Mouse (Mus musculus) hindbrain, embryonic 15.5 days (tissue): ENCODE results near the gene Fam162a. TPM values are rescaled to one million over a fixed set of nuclear protein-coding genes. Genes with fewer than 3 reads are reported as not detected.
"Not testable (repeated sequence)": the region's sequence is repeated elsewhere in the genome, so short reads cannot be mapped to it uniquely, and the experiment has no call there.

Experiments used
- ATAC-seq: fragments of 200-750 bp; cut with Nextera tagmentation; 2 replicates; pipeline ENCODE4 v1.8.0; 2017; ENCODE audit warnings: low read depth, moderate number of reproducible peaks, moderate TSS enrichment; ENCODE audit not compliant: low FRiP score
- H3K27ac ChIP-seq: fragments of 300-500 bp; sonication (generic); replicated peaks from 2 replicates; pipeline ENCODE4 v1.5.1; 2015; ENCODE audit warnings: mild to moderate bottlenecking, inconsistent platforms
- H3K27me3 ChIP-seq: fragments of 300-500 bp; sonication (generic); 2 replicates; pipeline ENCODE4 v1.6.1; 2015; ENCODE audit warnings: control low read depth, inconsistent platforms
- H3K36me3 ChIP-seq: fragments of 300-500 bp; sonication (generic); 2 replicates; pipeline ENCODE4 v1.6.1; 2015; ENCODE audit warnings: control low read depth, inconsistent platforms
- H3K4me1 ChIP-seq: fragments of 300-500 bp; sonication (generic); replicated peaks from 2 replicates; pipeline ENCODE4 v1.6.1; 2015; ENCODE audit warnings: control low read depth, inconsistent platforms
- H3K4me2 ChIP-seq: fragments of 300-500 bp; sonication (generic); 2 replicates; pipeline ENCODE4 v1.6.1; 2015; ENCODE audit warnings: moderate library complexity, mild to moderate bottlenecking, inconsistent platforms
- H3K4me3 ChIP-seq: fragments of 300-500 bp; sonication (generic); 2 replicates; pipeline ENCODE4 v1.5.1; 2015; ENCODE audit warnings: mild to moderate bottlenecking, inconsistent platforms
- H3K9ac ChIP-seq: fragments of 300-500 bp; sonication (generic); 2 replicates; pipeline ENCODE4 v1.6.1; 2015; ENCODE audit warnings: inconsistent platforms
- H3K9me3 ChIP-seq: fragments of 300-500 bp; sonication (generic); 2 replicates; pipeline ENCODE4 v1.6.1; 2016; ENCODE audit warnings: control low read depth, inconsistent platforms
- WGBS: fragments of 180-500 bp; shearing (Covaris S2); methylation state at CpG from one replicate; pipeline ENCODE4 v1.1.7; 2015; 5-methylcytosine and 5-hydroxymethylcytosine counted together
- polyA plus RNA-seq: library from polyadenylated mRNA; unstranded; fragments of >200 nt; fragmentation: Nextera tagmentation; extraction: Ambion mirVana; gene quantifications from 2 replicates; pipeline ENCODE4 v1.2.1, GENCODE M21; 2015

Gene Fam162a
- polyA plus RNA-seq, result 138 and 151 TPM in 2 replicates

DNA sequence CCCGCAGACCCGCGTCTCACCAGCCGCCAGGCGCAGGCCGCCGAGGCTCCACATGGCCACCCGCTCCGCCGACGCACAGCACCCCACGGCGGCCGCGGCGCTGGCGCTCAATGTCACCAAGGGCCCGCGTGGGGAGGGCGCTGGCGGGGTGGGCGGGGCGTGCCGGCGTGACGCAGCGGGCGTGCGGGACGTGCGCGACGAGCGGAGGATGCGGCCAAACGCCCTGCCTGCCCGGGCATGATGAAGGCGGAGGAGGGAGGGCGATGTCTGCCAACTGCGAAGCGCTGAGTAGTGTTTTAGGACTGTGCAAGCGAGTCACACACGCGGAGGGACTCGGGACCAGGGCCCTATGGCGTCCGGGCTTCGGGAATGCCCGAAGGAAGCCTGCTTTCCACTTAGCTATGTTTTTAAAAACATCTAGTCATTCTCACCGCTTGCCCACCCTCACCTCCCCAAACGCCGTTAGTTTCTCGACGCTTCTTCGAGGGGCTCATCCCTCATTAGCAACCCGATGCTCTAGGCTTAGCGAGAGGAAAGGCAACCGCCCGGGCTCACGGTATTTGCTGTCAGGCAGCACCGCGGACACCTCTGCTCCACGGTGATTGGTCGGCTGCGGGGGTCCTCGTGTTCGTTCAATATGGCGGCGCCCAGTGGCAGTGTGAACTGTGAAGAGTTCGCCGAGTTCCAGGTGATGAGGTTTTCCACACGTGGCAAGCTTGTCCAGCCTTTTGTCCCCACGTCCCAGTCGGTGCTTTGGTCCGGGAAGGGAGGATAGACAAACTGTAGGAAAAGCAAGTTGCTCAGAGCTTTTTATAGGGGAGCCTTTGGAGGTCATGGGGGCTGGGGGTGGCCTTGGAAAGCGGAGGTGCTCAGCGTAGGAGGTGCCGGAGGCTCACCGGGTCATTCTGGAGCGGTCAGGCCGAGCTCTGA is at the start of gene Fam162a, which contains the start of gene Ccdc58:
Gene Fam162a, minus strand, starts transcription at position 145 of the 930 bp plus-strand sequence.
Gene Ccdc58, plus strand, starts transcription at position 236 of the 930 bp plus-strand sequence.
- Histone ChIP-seq H3K36me3 (no peaks in the 10 kb centered on the region), H3K4me3 (peak within 1 kb of the TSS; percentile 83), H3K9ac (peak within 1 kb of the TSS; percentile 85), H3K4me2 (peak within 1 kb of the TSS; percentile 63), H3K27ac (peak within 1 kb of the TSS; percentile 99), H3K9me3 (no peaks in the 10 kb centered on the region), H3K4me1 (peaks cover 26% of the 10 kb centered on the region), H3K27me3 (no peaks in the 10 kb centered on the region)
- WGBS, result under 1% methylated on average over 81 of the region's 81 CpGs
- peak; percentile 96 for ATAC-seq

GRCm38 (mm10) chr16:36115751-36116150 is 44.4 kb upstream of the Fam162a start:
- not testable (repeated sequence) for ATAC-seq, H3K27me3 ChIP-seq, H3K9ac ChIP-seq, H3K4me2 ChIP-seq, H3K27ac ChIP-seq, H3K4me3 ChIP-seq, H3K9me3 ChIP-seq, H3K36me3 ChIP-seq, H3K4me1 ChIP-seq
- 91% methylated on average over 6 of the region's 6 CpGs for WGBS

GRCm38 (mm10) chr16:36111486-36111885 is 40.1 kb upstream of the Fam162a start:
- not testable (repeated sequence) for H3K36me3 ChIP-seq, H3K9me3 ChIP-seq, H3K27me3 ChIP-seq, H3K27ac ChIP-seq, ATAC-seq, H3K4me2 ChIP-seq, H3K4me3 ChIP-seq, H3K9ac ChIP-seq, H3K4me1 ChIP-seq

DNA sequence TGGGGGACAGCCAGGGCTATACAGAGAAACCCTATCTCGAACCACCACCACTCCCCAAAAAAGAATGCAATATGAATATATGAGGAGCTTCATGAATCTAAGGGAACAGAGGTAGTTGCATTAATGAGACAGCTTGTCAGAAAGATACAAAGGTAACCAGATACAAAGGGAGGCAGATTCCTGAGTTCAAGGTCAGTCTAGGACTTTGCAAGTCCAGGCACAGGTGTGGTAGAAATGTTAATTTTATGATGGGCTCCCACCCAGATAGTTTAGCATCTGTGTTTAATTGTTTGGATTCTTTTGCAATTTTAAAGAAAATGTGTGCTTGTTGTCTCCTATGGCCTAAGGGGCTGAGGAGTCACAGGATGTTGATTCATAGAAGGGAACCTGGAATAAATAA is 30.8 kb upstream of the Fam162a start:
- Histone ChIP-seq H3K27ac (no peak overlapping the region), H3K27me3 (no peaks in the 10 kb centered on the region), H3K9ac (no peak overlapping the region), H3K36me3 (no peaks in the 10 kb centered on the region), H3K4me3 (no peak overlapping the region), H3K4me2 (no peak overlapping the region), H3K4me1 (no peaks in the 10 kb centered on the region), H3K9me3 (no peaks in the 10 kb centered on the region)
- no peak for ATAC-seq
- 89% methylated on average over 1 of the region's 1 CpGs for WGBS

DNA sequence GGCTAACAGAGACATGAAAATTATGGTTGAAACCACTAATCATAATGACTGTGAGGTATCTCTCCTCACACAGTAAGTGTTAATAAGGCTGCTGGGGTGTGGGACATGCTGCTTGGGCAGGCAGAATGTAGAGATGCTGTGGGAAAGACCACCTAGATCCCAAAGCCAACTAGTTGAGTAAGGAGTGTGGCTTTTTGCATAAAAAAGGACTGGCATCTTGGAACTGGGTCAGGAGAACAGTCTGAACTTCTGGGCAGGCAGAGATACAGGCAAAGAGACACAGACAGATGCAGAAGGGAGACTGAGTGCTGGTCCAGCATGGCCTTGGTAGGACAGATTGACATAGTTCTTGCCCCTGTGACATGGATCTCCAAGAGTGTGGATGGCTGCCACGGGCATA is 30.1 kb upstream of the Fam162a start:
- Histone ChIP-seq H3K4me2 (no peak overlapping the region), H3K27ac (no peak overlapping the region), H3K4me3 (no peak overlapping the region), H3K9ac (no peak overlapping the region), H3K4me1 (no peaks in the 10 kb centered on the region), H3K36me3 (no peaks in the 10 kb centered on the region), H3K9me3 (no peaks in the 10 kb centered on the region), H3K27me3 (no peaks in the 10 kb centered on the region)
- no peak for ATAC-seq
- 93% methylated on average over 1 of the region's 1 CpGs for whole genome bisulfite sequencing

DNA sequence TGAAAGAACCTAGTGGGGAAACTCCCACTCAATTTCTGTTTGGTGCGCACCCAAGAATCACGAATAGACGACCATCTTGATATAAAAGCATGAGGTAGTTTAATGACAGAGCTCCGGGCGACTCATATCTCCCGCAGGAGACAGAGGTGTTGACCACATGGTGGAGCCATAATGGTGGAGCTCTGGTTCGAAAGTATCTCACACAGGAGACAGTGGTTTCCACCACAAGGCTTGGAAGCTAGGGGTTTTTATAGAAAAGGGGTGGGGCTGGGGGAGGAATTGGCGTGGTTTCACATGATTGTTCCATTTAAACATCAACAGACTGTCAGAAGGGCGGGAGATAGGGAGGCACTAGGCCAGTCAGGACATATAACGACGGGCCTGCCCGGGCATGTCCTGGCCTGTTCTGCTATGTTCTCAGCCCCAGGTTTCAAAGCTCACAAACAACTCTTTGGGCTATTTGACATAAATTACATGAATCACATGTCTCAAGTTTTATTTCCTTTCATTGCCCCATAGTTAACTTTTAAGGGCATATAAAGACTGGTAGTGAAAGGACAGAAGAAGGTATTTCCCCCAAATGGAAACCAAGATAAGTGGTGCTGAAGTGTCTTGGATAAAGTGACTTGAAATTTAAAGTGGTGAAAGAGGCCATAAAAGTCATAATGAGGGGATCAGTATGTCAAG is 26.6 kb upstream of the Fam162a start:
- not testable (repeated sequence) for H3K9me3 ChIP-seq, H3K4me3 ChIP-seq, ATAC-seq, H3K9ac ChIP-seq, H3K36me3 ChIP-seq, H3K27me3 ChIP-seq, H3K4me1 ChIP-seq, H3K27ac ChIP-seq, H3K4me2 ChIP-seq
- WGBS, result 95% methylated on average over 12 of the region's 12 CpGs

DNA sequence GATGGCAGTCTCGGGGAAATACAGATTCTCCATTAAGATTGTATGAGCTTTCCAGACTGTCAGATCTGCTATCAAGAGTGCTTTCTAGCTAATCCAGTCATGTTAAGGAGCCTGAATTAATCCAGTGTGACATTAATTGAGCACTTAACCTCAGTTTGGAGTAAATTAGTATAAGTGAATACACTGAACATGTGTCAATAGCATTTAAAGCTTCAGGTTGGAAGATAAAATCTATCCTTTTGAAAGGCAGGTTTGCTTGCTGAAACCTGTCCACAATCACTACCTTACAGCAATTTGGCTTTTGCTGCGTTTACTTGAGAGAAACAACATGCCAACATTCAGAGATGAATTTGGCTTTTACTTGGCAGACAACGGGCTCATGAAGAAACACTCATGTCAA is 22.7 kb upstream of the Fam162a start:
- Histone ChIP-seq H3K9ac (no peak overlapping the region), H3K27me3 (no peaks in the 10 kb centered on the region)
- 91% methylated on average over 3 of the region's 3 CpGs for WGBS

GRCm38 (mm10) chr16:36090785-36091509 is 19.6 kb upstream of the Fam162a start:
- H3K27me3 ChIP-seq, result no peaks in the 10 kb centered on the region
- H3K4me1 ChIP-seq, result no peaks in the 10 kb centered on the region
- no peaks in the 10 kb centered on the region for H3K9me3 ChIP-seq
- WGBS, result 82% methylated on average over 11 of the region's 11 CpGs
- no peak overlapping the region for H3K9ac ChIP-seq
- ATAC-seq, result no peak
- no peak overlapping the region for H3K4me2 ChIP-seq
- H3K27ac ChIP-seq, result no peak overlapping the region
- 0 out of 2 replicates have a peak, but pooled peaks cover 6% of the 10 kb centered on the region for H3K36me3 ChIP-seq
- H3K4me3 ChIP-seq, result no peak overlapping the region

More for the DNA sequence above, 22.7 kb upstream of the Fam162a start:
- no peak for ATAC-seq
- no peak overlapping the region for H3K4me2 ChIP-seq
- no peak overlapping the region for H3K4me3 ChIP-seq
- 0 out of 2 replicates have a peak, but pooled peaks cover 2% of the 10 kb centered on the region for H3K36me3 ChIP-seq
- H3K9me3 ChIP-seq, result no peaks in the 10 kb centered on the region
- no peaks in the 10 kb centered on the region for H3K4me1 ChIP-seq
- H3K27ac ChIP-seq, result no peak overlapping the region

DNA sequence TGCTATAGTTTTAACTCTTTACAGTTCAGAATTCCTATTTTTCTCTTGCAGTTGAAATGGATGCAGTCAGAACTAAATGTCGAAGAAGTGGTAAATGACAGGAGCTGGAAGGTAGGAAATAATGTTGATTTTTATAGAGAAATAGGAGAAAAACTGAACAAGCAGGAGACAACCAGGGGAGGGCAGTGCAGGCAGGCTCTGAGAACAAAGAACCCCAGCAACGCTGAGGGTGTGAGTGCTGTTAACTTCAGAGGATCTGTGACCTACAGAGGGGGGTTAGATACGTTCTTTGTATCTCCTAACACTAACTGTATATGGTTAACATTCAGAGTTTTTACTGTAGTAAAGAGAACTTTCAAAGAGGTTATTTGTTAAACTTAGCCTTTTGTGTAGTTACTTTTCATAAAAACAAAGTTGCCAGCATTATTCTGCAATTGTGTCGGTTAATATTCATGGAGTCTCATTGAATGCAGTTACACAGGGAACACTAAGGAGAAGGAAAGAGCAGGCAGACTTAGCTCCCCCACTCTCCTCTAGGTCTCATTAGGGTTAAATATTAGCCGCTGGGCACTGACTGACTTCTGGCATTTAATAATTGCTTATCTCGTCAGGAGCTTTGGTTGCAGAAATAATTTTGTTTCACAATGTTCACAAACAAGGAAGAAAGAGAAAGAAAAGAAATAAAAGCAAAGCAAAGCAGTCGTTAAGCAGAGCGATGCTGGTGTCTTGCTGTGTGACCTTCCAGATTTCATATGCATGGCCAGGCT is 18.6 kb upstream of the Fam162a start:
- H3K9ac ChIP-seq, result no peak overlapping the region
- no peaks in the 10 kb centered on the region for H3K9me3 ChIP-seq
- no peak overlapping the region for H3K4me2 ChIP-seq
- H3K36me3 ChIP-seq, result 0 out of 2 replicates have a peak, but pooled peaks cover 6% of the 10 kb centered on the region
- H3K4me1 ChIP-seq, result no peaks in the 10 kb centered on the region
- no peak overlapping the region for H3K4me3 ChIP-seq
- ATAC-seq, result no peak
- H3K27ac ChIP-seq, result no peak overlapping the region
- no peaks in the 10 kb centered on the region for H3K27me3 ChIP-seq
- 72% methylated on average over 8 of the region's 8 CpGs for WGBS

DNA sequence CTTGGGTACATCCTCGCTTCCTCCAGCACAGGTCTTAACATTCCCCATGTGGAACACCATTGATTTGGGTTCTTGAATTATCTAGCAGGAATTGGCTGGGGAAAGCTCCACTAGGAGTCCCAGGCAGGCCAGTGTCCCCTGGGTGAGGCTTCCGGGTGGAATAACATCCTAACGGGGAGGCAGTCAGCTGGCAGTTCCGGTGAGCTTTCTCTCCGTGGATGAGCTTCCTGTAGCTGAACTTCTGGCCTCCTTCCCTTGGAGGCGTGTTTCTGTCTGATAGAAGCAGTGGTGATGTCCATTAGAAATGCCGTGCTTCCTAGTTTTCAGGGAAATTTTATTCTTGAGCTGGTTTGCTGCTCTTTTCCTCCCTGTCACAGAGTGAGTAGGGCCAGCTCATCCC is 17.7 kb upstream of the Fam162a start:
- 0 out of 2 replicates have a peak, but pooled peaks cover 6% of the 10 kb centered on the region for H3K36me3 ChIP-seq
- WGBS, result 85% methylated on average over 7 of the region's 7 CpGs
- H3K27ac ChIP-seq, result no peak overlapping the region
- H3K4me1 ChIP-seq, result no peaks in the 10 kb centered on the region
- no peaks in the 10 kb centered on the region for H3K9me3 ChIP-seq
- no peaks in the 10 kb centered on the region for H3K27me3 ChIP-seq
- ATAC-seq, result no peak
- no peak overlapping the region for H3K9ac ChIP-seq
- no peak overlapping the region for H3K4me2 ChIP-seq
- H3K4me3 ChIP-seq, result no peak overlapping the region

DNA sequence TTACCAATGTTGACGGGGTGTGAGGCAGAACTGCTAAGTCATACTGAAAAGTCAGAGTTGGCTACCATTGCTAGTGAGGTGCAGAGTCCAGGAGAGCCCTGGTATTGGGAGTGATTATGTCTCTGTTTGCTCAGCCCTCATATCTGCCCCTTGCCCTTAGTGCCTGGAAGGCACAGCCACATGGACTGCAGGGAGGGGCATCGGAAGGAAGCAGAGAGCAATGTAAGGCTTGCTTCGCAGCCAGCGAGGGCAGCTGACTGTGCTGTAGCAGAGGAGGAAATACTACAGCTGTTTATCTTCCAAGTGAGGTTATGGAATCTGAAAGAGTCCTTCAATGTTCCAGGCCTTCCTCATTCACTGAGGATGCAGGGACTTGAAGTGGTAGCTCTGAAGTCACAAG is 16.5 kb upstream of the Fam162a start:
- 94% methylated on average over 4 of the region's 4 CpGs for WGBS
- Histone ChIP-seq H3K4me3 (no peak overlapping the region), H3K27ac (no peak overlapping the region), H3K4me2 (no peak overlapping the region), H3K36me3 (0 out of 2 replicates have a peak, but pooled peaks cover 6% of the 10 kb centered on the region), H3K4me1 (no peaks in the 10 kb centered on the region), H3K9me3 (no peaks in the 10 kb centered on the region), H3K9ac (no peak overlapping the region), H3K27me3 (no peaks in the 10 kb centered on the region)
- no peak for ATAC-seq
